Mouse (Mus musculus) thymus, adult 2 months (tissue): ENCODE data around the gene Tnfaip2.

ENCODE experiments used
- CTCF ChIP-seq: fragments of 200-500 bp; IDR thresholded peaks from 2 replicates; pipeline ENCODE4 v1.5.1; 2012; ENCODE audit warnings: mild to moderate bottlenecking, control low read depth, low read length, moderate library complexity, borderline replicate concordance; ENCODE audit not compliant: control insufficient read depth, poor library complexity, insufficient read depth; ENCODE audit errors: extremely low read depth
- POLR2A ChIP-seq: fragments of 200-500 bp; IDR thresholded peaks from 2 replicates; pipeline ENCODE4 v1.6.1; 2012; ENCODE audit warnings: mild to moderate bottlenecking, low read length, control low read depth, moderate library complexity; ENCODE audit not compliant: control insufficient read depth, poor library complexity, insufficient read depth; ENCODE audit errors: extremely low read depth

DNA sequence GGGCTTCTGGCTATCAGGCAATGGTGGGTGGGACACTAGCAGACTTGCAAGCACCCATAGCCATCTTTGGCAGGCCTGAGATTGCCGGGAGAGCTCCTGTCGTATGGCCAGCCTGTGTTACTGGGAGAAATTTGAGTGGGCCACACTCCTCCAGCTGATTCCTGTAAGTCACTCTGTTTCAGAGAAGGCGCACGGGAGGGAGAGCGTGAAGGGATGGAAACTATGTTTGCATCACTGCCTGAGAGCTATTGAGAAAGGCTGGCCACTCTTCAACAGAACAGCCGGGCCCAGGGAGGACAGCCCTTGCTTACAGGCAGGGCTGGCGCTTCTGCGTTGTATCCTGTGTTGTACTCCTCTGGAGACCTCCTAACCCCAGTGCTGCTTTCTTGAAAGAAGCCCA is 5.6 kb upstream of the Tnfaip2 start:
- TF ChIP-seq POLR2A (no peak), CTCF (no peak)
